Mouse (Mus musculus) CD8-positive naive resting alpha-beta T cell, adult 57 days (primary cell): ENCODE measurements around the gene Tnp1. TPM values are rescaled to one million over a fixed set of nuclear protein-coding genes. Genes with fewer than 3 reads are reported as not detected.

ENCODE experiments used
- total RNA-seq: library from RNA; stranded (reverse); gene quantifications from one replicate; pipeline ENCODE4 v1.2.4, GENCODE M21; 2023

Tnp1 gene
- total RNA-seq = not detected

DNA sequence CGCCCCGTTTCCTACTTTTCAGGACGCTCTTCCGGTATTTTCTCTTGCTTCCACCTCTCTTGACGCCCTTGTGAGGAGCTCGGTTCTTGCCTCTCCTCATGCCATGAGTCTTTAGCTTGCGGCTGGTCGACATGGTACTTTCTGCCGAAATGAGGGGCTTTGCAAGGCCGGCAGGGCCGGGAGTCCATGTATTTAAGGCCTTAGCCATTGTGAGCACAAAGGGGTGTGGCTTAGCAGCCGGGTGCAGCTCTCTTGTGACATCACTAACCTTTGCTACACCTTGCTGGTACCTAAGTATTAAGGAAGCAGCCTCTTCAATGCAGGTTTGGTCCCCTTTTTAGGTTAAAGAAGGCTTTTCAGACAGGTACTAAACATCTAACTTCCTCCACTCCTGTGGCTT is at the start of gene Tnp1:
Tnp1 (minus strand) TSS at position 179 of the 400 bp plus-strand sequence.

Other genes starting within 250 kb of the Tnp1 start
- not detected for gene Igfbp2, start 191.4 kb downstream of the Tnp1 start, total RNA-seq
- 0.18 TPM for gene Igfbp5, start 141.0 kb downstream of the Tnp1 start, total RNA-seq